Mouse (Mus musculus) c-Kit-positive CD71-negative TER-119-negative erythroid progenitor cells, embryonic 14.5 days (primary cell): Measurements from ENCODE around the gene Epb41l2.

Source experiments
- DNase-seq: peaks from one replicate; pipeline ENCODE4 v3.0.0-alpha.2; 2013; ENCODE audit warnings: low read depth

Gene Epb41l2

GRCm38 (mm10) chr10:25499323-25500071 is 139.9 kb downstream of the Epb41l2 start:
- no peak for DNase-seq

GRCm38 (mm10) chr10:25503250-25503649 is 143.7 kb downstream of the Epb41l2 start:
- DNase-seq: no peak

- DNase-seq: no peak
Measured at GRCm38 (mm10) chr10:25513821-25514220, 154.2 kb downstream of the Epb41l2 start.

- DNase-seq: no peak
Measured at GRCm38 (mm10) chr10:25519954-25520353, 160.4 kb downstream of the Epb41l2 start.

- no peak for DNase-seq
Measured at GRCm38 (mm10) chr10:25520428-25520827, 160.8 kb downstream of the Epb41l2 start.

GRCm38 (mm10) chr10:25523727-25524126 is 164.1 kb downstream of the Epb41l2 start:
- DNase-seq: no peak

GRCm38 (mm10) chr10:25526156-25526555 is 166.6 kb downstream of the Epb41l2 start:
- no peak for DNase-seq

GRCm38 (mm10) chr10:25526622-25527021 is 167.0 kb downstream of the Epb41l2 start:
- no peak for DNase-seq

GRCm38 (mm10) chr10:25527126-25527525 is 167.5 kb downstream of the Epb41l2 start:
- DNase-seq: no peak

GRCm38 (mm10) chr10:25531335-25531734 is 171.7 kb downstream of the Epb41l2 start:
- no peak for DNase-seq

GRCm38 (mm10) chr10:25533105-25533504 is 173.5 kb downstream of the Epb41l2 start:
- DNase-seq: no peak

GRCm38 (mm10) chr10:25533513-25534246 is 174.1 kb downstream of the Epb41l2 start:
- DNase-seq: no peak

- DNase-seq: no peak
Measured at GRCm38 (mm10) chr10:25534467-25534866, 174.9 kb downstream of the Epb41l2 start.

- no peak for DNase-seq
Measured at GRCm38 (mm10) chr10:25535891-25536331, 176.3 kb downstream of the Epb41l2 start, which contains the start of gene Smlr1. Smlr1 (minus strand) TSS chr10:25536267.

- DNase-seq: no peak
Measured at GRCm38 (mm10) chr10:25536621-25537020, 177.0 kb downstream of the Epb41l2 start.

- no peak for DNase-seq
Measured at GRCm38 (mm10) chr10:25538738-25539137, 179.1 kb downstream of the Epb41l2 start.

- no peak for DNase-seq
Measured at GRCm38 (mm10) chr10:25539146-25539770, 179.7 kb downstream of the Epb41l2 start.

GRCm38 (mm10) chr10:25539771-25540168 is 180.2 kb downstream of the Epb41l2 start:
- no peak for DNase-seq

- DNase-seq: no peak
Measured at GRCm38 (mm10) chr10:25541097-25541496, 181.5 kb downstream of the Epb41l2 start.

GRCm38 (mm10) chr10:25552936-25553335 is 193.3 kb downstream of the Epb41l2 start:
- DNase-seq: no peak

- no peak for DNase-seq
Measured at GRCm38 (mm10) chr10:25571319-25572240, 212.0 kb downstream of the Epb41l2 start.
